Mouse (Mus musculus) embryo, embryonic 10 days (tissue): ENCODE results near the gene Scrt2.
A peak's percentile ranks its signal among the peaks of the same experiment; 100 is the strongest.

Experiments used
- DNase-seq: peaks from one replicate; pipeline ENCODE4 v3.0.0-alpha.2; 2015; ENCODE audit warnings: low spot score

Scrt2 gene

GRCm38 (mm10) chr2:152081641-152082448, 516 bp downstream of the Scrt2 start:
- DNase-seq, result peak; percentile 76

GRCm38 (mm10) chr2:152082456-152083285, 1.3 kb downstream of the Scrt2 start:
- no peak for DNase-seq

GRCm38 (mm10) chr2:152083411-152083810, 2.1 kb downstream of the Scrt2 start:
- DNase-seq, result no peak

- DNase-seq, result no peak
Measured at GRCm38 (mm10) chr2:152084298-152084697, 3.0 kb downstream of the Scrt2 start.

GRCm38 (mm10) chr2:152085414-152085813, 4.1 kb downstream of the Scrt2 start:
- DNase-seq, result no peak

- no peak for DNase-seq
Measured at GRCm38 (mm10) chr2:152086451-152086850, 5.1 kb downstream of the Scrt2 start.

- no peak for DNase-seq
Measured at GRCm38 (mm10) chr2:152087111-152087510, 5.8 kb downstream of the Scrt2 start.

- DNase-seq, result peak; percentile 71
Measured at GRCm38 (mm10) chr2:152089078-152089477, 7.7 kb downstream of the Scrt2 start.

GRCm38 (mm10) chr2:152089581-152089980, 8.3 kb downstream of the Scrt2 start:
- DNase-seq, result no peak

GRCm38 (mm10) chr2:152090486-152090885, 9.2 kb downstream of the Scrt2 start:
- DNase-seq, result no peak

- peak; percentile 74 for DNase-seq
Measured at GRCm38 (mm10) chr2:152091342-152092056, 10.2 kb downstream of the Scrt2 start.

GRCm38 (mm10) chr2:152092927-152093326, 11.6 kb downstream of the Scrt2 start:
- no peak for DNase-seq

GRCm38 (mm10) chr2:152093356-152093792, 12.0 kb downstream of the Scrt2 start:
- DNase-seq, result peak; percentile 71

- peak; percentile 33 for DNase-seq
Measured at GRCm38 (mm10) chr2:152094856-152095545, 13.7 kb downstream of the Scrt2 start.

- DNase-seq, result no peak
Measured at GRCm38 (mm10) chr2:152096922-152097321, 15.6 kb downstream of the Scrt2 start.

- no peak for DNase-seq
Measured at GRCm38 (mm10) chr2:152097916-152098315, 16.6 kb downstream of the Scrt2 start.

- no peak for DNase-seq
Measured at GRCm38 (mm10) chr2:152099538-152099937, 18.2 kb downstream of the Scrt2 start.

- no peak for DNase-seq
Measured at GRCm38 (mm10) chr2:152101761-152102160, 20.4 kb downstream of the Scrt2 start.

- DNase-seq, result no peak
Measured at GRCm38 (mm10) chr2:152102369-152102768, 21.0 kb downstream of the Scrt2 start.

- DNase-seq, result peak; percentile 37
Measured at GRCm38 (mm10) chr2:152104711-152105317, 23.5 kb downstream of the Scrt2 start.
